Mouse (Mus musculus) embryo, embryonic 10 days (tissue): Measurements from ENCODE around the gene Cdkn2a.

ENCODE experiments used
- DNase-seq: peaks from one replicate; pipeline ENCODE4 v3.0.0-alpha.2; 2015; ENCODE audit warnings: low spot score

Cdkn2a gene

GRCm38 (mm10) chr4:89276669-89277219, 17.7 kb downstream of the Cdkn2a start:
- no peak for DNase-seq

GRCm38 (mm10) chr4:89275811-89276584, 18.5 kb downstream of the Cdkn2a start:
- no peak for DNase-seq

- no peak for DNase-seq
Observed at GRCm38 (mm10) chr4:89274829-89275548, 19.5 kb downstream of the Cdkn2a start.

GRCm38 (mm10) chr4:89274006-89274405, 20.4 kb downstream of the Cdkn2a start:
- DNase-seq, result no peak

GRCm38 (mm10) chr4:89273585-89273984, 20.9 kb downstream of the Cdkn2a start:
- DNase-seq, result no peak

GRCm38 (mm10) chr4:89272961-89273540, 21.4 kb downstream of the Cdkn2a start:
- DNase-seq, result no peak

- DNase-seq, result peak; percentile 57
Observed at GRCm38 (mm10) chr4:89272101-89272718, 22.2 kb downstream of the Cdkn2a start.

- no peak for DNase-seq
Observed at GRCm38 (mm10) chr4:89257768-89258167, 36.7 kb downstream of the Cdkn2a start.

- DNase-seq, result no peak
Observed at GRCm38 (mm10) chr4:89234446-89234845, 60.0 kb downstream of the Cdkn2a start.
